Mouse (Mus musculus): Measurements from ENCODE around the gene Coq8b.

Gene Coq8b

GRCm38 (mm10) chr7:27306161-27307160 lies 73.6 kb downstream of the Coq8b start:
- peak in 1 of 2 experiments; percentile 64 for DNase-seq (ENCODE audit: low spot score in 2 of 2)

GRCm38 (mm10) chr7:27307551-27307950 lies 74.7 kb downstream of the Coq8b start:
- DNase-seq (ENCODE audit: low spot score in 2 of 2) = no peak

All from cerebellum, postnatal 4 days (tissue).